Mouse (Mus musculus) cerebral cortex, adult 2 months (tissue): ENCODE measurements around the gene Itm2b.

Experiments
- WGBS: fragments of 180-500 bp; shearing (Covaris S2); methylation state at CpG from one replicate; pipeline ENCODE4 v1.1.7; 2018; 5-methylcytosine and 5-hydroxymethylcytosine counted together

Itm2b gene

GRCm38 (mm10) chr14:73322142-73322541 lies 62.9 kb downstream of the Itm2b start:
- WGBS: 93% methylated on average over 3 of the region's 3 CpGs

DNA sequence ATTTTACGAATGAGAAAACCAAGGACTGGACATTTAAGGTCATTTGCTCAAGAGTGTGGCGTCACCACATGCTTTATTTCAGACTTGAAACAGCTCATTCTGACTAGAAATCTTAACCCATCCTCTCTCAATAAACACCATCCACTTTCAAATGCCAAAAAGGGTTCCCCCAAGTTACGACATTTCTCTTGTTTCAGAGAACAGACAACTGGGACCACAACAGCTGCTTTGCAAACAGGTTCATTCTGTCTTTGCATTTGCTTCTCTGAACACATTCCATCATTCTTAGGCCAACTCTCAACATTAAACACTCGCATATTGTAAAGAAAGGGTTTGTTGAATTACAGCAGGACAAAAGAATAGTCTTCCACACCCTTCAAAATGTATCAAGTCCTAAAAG lies 71.2 kb downstream of the Itm2b start:
- 85% methylated on average over 4 of the region's 4 CpGs for WGBS

DNA sequence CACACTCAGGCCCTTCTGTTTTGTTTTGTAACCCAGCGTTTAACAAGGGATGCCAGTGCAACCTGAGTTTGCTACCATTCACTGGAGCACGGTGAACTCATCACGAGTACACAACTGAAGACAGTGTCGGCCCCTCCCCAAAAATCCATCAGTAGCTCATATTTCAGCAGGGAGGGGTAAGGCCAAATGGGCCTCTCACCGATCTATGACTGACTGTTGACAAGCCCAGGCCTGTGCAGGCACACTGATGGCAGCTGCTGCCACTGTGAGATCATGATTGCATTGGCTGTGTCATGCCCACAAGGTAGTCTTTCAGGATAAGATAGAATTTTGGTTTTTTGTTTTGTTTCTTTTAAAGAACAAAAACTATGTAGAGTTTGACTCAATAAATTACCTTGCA lies 71.7 kb downstream of the Itm2b start:
- 73% methylated on average over 5 of the region's 5 CpGs for WGBS

GRCm38 (mm10) chr14:73312909-73313308 lies 72.2 kb downstream of the Itm2b start:
- 83% methylated on average over 5 of the region's 5 CpGs for WGBS
